Mouse (Mus musculus) kidney, postnatal 4 days (tissue): ENCODE data around the gene Fgf11.
A peak's percentile ranks its signal among the peaks of the same experiment; 100 is the strongest.

Experiments used
- DNase-seq, 2 experiments: peaks; one replicate each; pipeline ENCODE4 v3.0.0; 2021; ENCODE audit warnings: mixed read lengths in 2 of 2

Gene Fgf11

DNA sequence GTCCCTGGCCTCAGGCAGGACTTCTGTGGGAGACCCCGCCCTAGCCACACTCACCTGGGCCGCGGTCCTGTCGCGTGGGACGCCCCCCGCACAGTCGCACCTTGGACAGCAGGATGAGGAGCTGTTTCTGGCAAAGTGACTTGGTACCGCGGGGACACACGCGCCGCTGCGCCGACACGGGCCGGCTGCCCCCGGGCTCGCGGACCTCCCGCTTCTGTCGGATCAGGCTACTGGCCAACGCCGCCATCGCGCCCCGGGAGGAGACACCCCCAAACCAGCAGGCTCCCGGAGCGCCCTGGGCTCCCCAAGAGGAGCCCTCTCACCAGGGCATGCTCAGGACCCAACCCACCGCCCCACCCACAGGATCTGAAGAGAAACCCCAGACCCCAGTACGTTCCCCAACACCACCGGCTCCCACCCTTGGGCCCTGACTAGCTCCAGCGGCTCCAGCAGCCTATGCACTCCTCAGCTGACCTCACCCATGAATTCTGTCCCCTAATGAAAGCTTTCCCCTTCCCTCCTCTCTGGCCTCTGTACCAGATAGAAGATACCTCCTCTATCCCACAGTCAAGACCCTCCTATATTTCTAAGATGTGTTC, at the start of gene Fgf11:
TSS of gene Fgf11 (minus strand) at position 479 of the 599 bp plus-strand sequence.
- DNase-seq: peak; percentile 28 to 52

- DNase-seq: no peak
Observed at GRCm38 (mm10) chr11:69850754-69851153, 49.1 kb upstream of the Fgf11 start.

DNA sequence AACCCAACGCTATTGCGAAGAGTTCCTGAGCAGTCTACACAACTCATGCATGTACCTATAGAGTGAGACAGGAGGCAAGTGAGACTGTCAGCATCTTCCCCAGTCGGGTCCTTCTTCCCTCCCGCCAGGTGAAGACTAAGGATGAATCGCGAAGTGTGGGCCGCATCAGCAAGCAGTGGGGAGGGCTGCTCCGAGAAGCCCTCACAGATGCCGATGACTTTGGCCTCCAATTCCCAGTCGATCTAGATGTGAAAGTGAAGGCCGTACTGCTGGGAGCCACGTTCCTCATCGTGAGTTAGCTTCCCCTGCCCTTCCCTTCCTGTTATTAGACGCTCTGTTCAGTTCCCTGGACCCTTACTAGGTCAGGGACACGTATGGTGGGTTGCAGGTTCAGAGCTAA, 48.2 kb upstream of the Fgf11 start:
- DNase-seq: no peak

DNA sequence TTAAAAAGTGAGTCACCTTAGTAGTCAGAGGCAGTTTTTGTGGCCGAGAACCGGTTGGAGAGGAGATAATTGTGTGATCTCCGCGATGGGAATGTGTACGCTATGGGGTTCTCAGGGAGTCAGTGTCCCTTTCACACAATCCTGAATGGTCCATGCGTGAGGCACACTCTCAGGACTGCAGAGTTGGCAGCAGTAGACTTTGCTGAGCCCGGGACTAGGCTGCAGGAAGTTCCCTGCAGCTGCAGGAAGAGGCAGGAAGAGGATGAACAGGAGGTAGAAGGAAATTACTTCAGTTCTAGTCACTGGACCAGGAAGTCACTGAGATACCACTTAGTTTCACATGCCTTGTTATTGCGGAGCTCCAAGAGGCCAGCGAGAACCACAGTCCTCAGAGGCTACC, 47.5 kb upstream of the Fgf11 start:
- no peak for DNase-seq

GRCm38 (mm10) chr11:69848021-69848420, 46.4 kb upstream of the Fgf11 start:
- no peak for DNase-seq

DNA sequence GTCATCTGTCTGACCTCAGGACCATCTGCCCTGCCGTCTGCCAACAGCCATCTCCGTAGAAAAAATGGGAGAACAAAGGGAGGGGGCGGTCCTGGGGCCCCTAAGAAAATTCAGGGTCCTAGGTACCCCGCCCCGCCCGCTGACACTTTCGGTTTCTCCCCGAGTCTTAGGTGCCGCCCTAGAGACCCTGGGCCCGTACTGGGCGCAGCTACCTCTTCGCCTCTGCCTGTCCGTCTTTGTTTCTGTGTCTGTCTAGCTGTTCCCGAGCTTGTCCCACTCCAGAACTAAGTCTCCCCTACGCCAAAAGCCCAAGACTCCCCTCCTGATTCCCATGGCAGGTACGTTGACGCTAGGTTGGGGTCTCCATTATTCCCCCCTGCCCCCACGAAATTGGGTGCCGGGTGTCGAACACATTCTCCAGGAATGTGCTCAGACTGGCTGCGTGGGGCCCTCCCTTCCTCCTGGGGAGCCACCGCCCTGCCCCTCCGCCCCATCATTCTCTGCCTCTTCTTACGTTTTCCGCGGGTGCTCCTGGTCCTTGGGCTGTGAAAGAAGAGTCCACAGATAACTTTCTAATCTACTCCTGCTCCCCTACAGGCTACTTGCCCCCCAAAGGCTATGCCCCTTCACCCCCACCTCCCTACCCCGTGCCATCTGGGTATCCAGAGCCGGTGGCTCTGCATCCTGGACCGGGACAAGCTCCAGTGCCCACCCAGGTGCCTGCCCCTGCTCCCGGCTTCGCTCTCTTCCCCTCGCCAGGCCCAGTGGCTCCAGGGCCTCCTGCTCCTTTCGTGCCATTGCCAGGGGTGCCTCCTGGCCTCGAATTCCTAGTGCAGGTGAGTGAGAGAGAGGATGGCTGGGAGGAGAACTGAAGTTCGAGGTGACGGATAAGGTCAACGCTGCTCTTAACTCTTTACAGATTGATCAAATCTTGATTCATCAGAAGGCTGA, 45.4 kb upstream of the Fgf11 start:
- DNase-seq: peak; percentile 39 to 58

GRCm38 (mm10) chr11:69846198-69846680, 44.6 kb upstream of the Fgf11 start, which contains the start of gene Plscr3:
Plscr3 (plus strand) TSS chr11:69846376.
- peak; percentile 95 to 97 for DNase-seq

DNA sequence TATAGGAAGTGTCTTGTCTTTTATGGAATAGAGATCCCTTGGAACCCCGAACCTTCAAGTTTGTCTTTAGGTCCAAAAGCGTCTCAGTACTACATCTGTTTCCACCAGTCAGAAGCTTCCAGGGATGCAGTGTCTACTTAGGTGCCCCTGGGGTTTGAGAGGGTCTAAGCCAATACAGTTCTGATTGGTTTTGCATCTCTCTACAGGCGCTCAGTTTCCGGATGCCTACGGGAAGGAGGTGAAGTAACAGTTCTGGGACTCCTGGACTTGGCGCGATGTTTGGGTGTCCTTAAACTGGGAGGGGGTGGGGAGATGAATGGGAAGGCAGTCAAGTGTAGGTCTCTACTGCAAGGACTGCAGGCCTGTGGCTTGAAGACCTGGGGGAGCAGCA, 37.1 kb upstream of the Fgf11 start:
- no peak for DNase-seq

DNA sequence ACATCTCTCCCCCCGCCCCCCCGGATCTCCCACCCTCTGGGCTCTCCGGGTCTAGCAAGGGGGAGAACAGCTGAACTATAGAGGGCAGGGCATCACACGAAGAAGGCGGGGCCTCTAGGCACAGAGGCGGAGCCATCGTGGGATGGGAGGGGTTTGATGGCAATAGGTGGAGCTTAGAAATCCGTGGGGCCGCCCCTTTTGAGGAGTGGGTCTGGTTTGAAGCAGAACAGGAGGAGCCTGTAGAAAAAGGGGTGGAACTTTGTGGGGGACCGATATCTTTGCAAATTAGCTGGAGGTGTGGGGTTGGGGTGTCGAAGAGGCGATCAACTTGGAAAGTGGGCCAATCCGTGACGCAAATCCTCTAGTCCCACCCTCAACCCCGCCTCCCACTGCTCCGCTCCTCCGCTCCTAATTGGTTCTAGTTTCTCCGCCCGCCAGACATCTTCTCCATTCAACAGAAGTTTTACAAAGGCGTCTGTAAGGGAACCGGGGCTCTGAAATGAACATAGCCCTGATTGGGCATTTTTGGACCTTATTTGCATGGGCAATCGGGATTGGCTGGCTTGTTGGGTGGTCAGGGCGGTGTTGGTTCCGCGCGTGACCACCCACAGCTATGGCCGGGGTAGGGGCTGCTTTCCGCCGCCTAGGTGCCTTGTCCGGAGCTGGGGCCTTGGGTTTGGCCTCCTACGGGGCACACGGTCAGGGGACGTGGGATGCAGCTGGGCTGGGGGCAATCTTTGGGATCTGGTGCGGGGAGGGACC, 36.5 kb upstream of the Fgf11 start, which contains the start of gene Tmem256:
TSS of gene Tmem256 (plus strand) at position 563 of the 762 bp plus-strand sequence.
- DNase-seq: peak; percentile 96 to 98

GRCm38 (mm10) chr11:69837604-69837951, 35.9 kb upstream of the Fgf11 start, which contains the start of gene Nlgn2:
Nlgn2 (minus strand) TSS chr11:69837784.
- no peak for DNase-seq

- peak; percentile 49 to 66 for DNase-seq
Observed at GRCm38 (mm10) chr11:69836703-69837576, 35.3 kb upstream of the Fgf11 start.

DNA sequence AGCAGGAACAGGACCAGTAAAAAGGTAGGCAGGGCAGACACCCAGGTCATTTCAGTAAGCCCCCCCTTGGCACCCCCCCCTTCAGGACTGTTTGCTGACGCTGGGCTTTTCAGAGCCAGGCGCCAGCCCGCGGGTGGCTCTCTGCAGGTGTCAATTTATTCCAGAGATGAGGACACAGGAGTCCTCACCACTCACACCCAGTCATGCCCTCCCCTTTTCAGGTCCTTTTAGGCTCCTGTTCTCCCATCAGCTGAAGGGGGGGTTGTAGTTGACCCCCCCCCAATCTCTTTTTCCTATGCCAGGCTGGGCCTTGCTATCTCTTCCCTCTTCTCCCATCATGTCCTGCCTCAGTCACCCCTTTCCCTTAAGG, 34.3 kb upstream of the Fgf11 start:
- no peak for DNase-seq

GRCm38 (mm10) chr11:69835326-69835965, 33.8 kb upstream of the Fgf11 start:
- no peak for DNase-seq

GRCm38 (mm10) chr11:69834001-69834549, 32.4 kb upstream of the Fgf11 start:
- peak; percentile 58 to 72 for DNase-seq

DNA sequence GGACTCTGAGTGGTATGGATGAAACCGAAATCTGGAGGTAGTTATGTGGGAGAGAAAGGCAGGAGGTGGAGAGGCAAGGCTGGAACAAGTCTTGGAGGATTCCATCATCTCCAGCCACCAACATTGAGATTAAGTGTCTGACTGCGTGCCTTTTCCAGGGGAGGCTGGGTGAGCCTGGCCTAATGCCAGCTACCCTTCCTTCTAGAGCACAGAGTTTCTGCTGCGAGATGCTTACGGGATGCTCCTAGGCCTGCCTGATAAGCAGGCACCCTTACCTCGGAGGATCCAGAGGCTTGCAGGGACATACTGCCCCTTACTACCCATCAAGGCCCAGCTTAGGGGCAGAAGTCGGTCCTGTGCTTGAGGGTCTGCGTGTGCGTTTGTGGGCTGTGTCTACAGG, 31.9 kb upstream of the Fgf11 start:
- no peak for DNase-seq

DNA sequence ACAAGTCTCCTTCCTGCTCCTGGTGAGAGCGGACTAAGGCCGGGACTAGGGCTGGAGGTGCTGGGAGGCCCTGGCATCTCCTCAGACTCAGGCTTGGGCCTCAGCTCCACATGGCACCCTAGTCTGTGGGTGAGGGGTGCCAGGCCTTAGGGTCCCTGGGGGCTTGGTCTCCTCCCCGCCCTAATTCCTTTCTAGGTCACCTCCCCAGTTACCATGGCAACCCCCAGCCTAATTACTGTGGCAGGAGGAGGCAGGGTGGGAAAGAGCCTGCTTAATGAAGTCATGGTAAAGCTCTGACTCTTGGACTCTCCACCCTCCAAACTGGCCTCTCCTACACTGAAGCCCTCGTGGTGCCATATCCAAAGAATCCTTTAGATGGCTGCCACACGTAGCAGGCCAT, 27.2 kb upstream of the Fgf11 start:
- DNase-seq: peak in 1 of 2 experiments; percentile 35

DNA sequence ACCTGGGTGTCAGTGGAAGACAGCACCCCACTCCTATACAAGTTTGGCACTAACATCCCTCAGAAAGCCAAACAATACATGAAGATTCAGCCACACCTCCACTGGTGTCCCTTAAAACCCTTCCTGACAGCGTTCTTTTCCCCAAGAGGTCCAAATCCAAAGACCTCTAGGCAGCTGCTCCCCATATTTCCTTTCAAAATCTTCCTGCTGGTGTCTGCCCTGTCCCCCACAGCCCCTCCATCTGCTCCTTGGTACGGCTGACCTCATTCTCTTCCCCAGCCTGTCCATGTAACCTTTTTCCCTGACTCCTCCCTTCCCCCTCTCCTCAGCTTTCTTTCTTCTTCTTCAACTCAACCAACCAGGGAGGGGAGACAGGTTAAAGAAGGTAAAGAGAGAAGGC, 21.8 kb upstream of the Fgf11 start:
- no peak for DNase-seq

DNA sequence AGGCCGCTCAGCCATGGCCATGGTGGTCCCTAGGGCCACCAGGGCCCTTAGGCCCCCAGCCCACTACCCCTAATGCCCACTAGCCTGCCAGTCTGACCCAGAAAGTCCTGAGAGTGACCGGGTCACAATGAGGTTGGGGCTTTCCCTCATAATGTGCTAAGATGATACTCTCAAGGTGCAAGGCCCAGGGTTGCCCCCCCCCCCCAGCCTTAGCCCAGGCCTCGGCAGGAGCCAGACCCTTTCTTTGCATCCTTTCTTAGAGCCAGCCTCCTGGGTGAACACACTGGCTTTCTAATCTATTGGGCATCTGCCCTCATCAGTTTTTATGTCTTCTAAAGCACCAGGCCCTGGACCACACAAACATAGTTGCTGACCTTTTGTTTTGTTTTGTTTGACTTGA, 20.4 kb upstream of the Fgf11 start, which contains the start of gene Spem1:
TSS of gene Spem1 (minus strand) at position 101 of the 400 bp plus-strand sequence.
- DNase-seq: no peak

- DNase-seq: no peak
Observed at GRCm38 (mm10) chr11:69818871-69819270, 17.2 kb upstream of the Fgf11 start.

DNA sequence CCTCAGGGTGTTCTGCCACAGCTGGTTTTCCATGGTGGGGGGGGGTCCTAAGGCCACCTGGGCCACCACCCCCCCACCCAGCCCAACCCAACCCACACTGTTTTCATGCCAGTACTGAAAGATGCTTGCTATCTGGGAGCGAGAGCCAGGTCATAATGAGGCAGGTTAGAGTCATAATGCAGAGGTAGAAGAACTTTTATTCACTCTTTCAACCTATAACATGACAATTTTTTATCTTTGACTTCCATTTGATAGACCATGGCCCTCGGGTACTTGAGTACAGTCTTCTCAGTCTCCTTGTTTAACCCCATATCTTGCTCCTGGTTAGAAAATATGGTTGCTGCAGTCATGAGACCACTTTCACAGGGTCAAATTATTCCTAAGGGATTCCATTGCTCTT, 16.7 kb upstream of the Fgf11 start, which contains the start of gene Spem2:
TSS of gene Spem2 (minus strand) at position 101 of the 400 bp plus-strand sequence.
- DNase-seq: no peak

GRCm38 (mm10) chr11:69816520-69816919, 14.9 kb upstream of the Fgf11 start:
- DNase-seq: no peak
